Comparison of ENCODE assay signal across 38 mouse cellular contexts in the genomic region with DNA sequence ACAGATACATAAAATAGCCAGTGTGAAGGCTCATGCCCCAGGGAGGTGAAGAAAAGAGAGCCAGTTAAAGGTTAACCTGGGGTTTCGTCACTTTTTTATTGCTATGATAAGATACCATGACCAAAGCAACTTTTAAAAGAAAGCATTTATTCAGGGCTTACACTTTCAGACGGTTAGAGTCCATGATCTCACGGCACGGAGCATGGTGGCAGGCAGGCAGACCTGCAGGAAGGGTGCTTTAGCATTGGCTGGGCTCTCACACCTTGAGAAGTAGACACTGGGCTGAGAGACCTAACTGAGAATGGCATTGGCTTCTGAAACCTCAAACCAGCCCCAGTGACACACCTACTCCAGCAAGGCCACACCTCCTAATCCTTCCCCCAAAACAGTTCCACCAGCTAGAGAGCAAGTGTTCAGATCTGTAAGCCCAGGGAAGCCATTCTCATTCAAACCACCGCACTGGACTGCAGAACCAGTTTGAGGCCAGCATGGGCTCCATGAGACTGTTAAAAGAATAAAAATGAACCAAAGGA. TPM values are rescaled to one million over a fixed set of nuclear protein-coding genes. Genes with fewer than 3 reads are reported as not detected.
A peak's percentile ranks its signal among the peaks of the same experiment; 100 is the strongest.
DNase-seq lines count a peak whose midpoint lies in the region; ATAC-seq and TF ChIP-seq lines count a peak whose summit lies in the region.
"Had no signal": no experiment of that assay in that cellular context is flagged by ENCODE, and none has a peak within 500 bp of the region (broad histone marks: within the 10 kb centered on the region; RNA-seq: fewer than 3 reads in every experiment).

No protein-coding gene starts in this region.

- no peak for TF ChIP-seq CTCF in stomach, postnatal 0 days (IDR thresholded peaks at IDR 0.05; ENCODE audit: low read depth)
- TF ChIP-seq CTCF in small intestine, adult 2 months (IDR thresholded peaks at IDR 0.05; ENCODE audit: extremely low read depth, insufficient read length, insufficient replicate concordance, low read depth, low read length) = no peak
- no peak for TF ChIP-seq CTCF in midbrain, postnatal 0 days (IDR thresholded peaks at IDR 0.05)

- TF ChIP-seq POLR2A in small intestine, adult 2 months (IDR thresholded peaks at IDR 0.05; ENCODE audit: low read depth, low read length) = no peak

- H3K4me3 ChIP-seq in stomach, embryonic 16.5 days (replicated peaks; ENCODE audit: low read length) = no peak overlapping the region
- H3K4me3 ChIP-seq in stomach, postnatal 0 days (ENCODE audit: low read depth, low read length) = no peak overlapping the region
- no peak overlapping the region for H3K4me3 ChIP-seq in intestine, embryonic 15.5 days (replicated peaks)
- H3K4me3 ChIP-seq in small intestine, adult 2 months (ENCODE audit: low read depth, low read length) = no peak overlapping the region
- no peak overlapping the region for H3K4me3 ChIP-seq in midbrain, postnatal 0 days (ENCODE audit: low read depth, low read length)
- H3K4me3 ChIP-seq: forebrain, embryonic 10.5 days; forebrain, embryonic 13.5 days; heart, adult 2 months; hindbrain, embryonic 12.5 days; hindbrain, embryonic 15.5 days had no signal

- ATAC-seq in stomach, embryonic 16.5 days (ENCODE audit: insufficient read depth, low FRiP score) = peak; percentile 37; the same call in 1 of the 2 replicates
- no peak for ATAC-seq in stomach, postnatal 0 days (ENCODE audit: low FRiP score, low TSS enrichment)
- peak; percentile 90 for ATAC-seq in intestine, embryonic 15.5 days
- ATAC-seq in midbrain, postnatal 0 days (ENCODE audit: low FRiP score) = no peak
- ATAC-seq: activated CD4-positive, CD25-positive, alpha-beta regulatory T cell, adult 4 months; CD4-positive, CD25-positive, alpha-beta regulatory T cell, adult 4 months; forebrain, embryonic 13.5 days; forebrain, embryonic 16.5 days; Patski had no signal

- no peak for TF ChIP-seq EP300 in stomach, postnatal 0 days (optimal IDR thresholded peaks at IDR 0.05)

- H3K36me3 ChIP-seq in stomach, embryonic 16.5 days (ENCODE audit: control insufficient read depth, insufficient read depth, low read length) = no peaks in the 10 kb centered on the region
- no peaks in the 10 kb centered on the region for H3K36me3 ChIP-seq in stomach, postnatal 0 days (ENCODE audit: control insufficient read depth, insufficient read depth, low read length)
- no peaks in the 10 kb centered on the region for H3K36me3 ChIP-seq in intestine, embryonic 15.5 days
- H3K36me3 ChIP-seq in small intestine, adult 2 months (ENCODE audit: control insufficient read depth, insufficient read depth, low read length) = no peaks in the 10 kb centered on the region
- H3K36me3 ChIP-seq in midbrain, postnatal 0 days (ENCODE audit: insufficient read depth, low read length) = no peaks in the 10 kb centered on the region
- H3K36me3 ChIP-seq: forebrain, embryonic 10.5 days; G1E; hindbrain, embryonic 12.5 days; hindbrain, embryonic 15.5 days had no signal

- H3K9me3 ChIP-seq in stomach, embryonic 16.5 days (replicated peaks; ENCODE audit: control insufficient read depth, low read length) = no peaks in the 10 kb centered on the region
- H3K9me3 ChIP-seq in stomach, postnatal 0 days (ENCODE audit: control insufficient read depth, low read length) = no peaks in the 10 kb centered on the region
- H3K9me3 ChIP-seq in intestine, embryonic 15.5 days = no peaks in the 10 kb centered on the region
- no peaks in the 10 kb centered on the region for H3K9me3 ChIP-seq in midbrain, postnatal 0 days (ENCODE audit: low read length)
- H3K9me3 ChIP-seq: forebrain, embryonic 10.5 days; forebrain, embryonic 13.5 days; G1E; hindbrain, embryonic 12.5 days; hindbrain, embryonic 15.5 days had no signal

- DNase-seq in stomach, postnatal 0 days (ENCODE audit: low spot score) = no peak
- peak; percentile 93 for DNase-seq in R1 (ENCODE audit: low read depth, low spot score)
- no peak for DNase-seq in midbrain, postnatal 0 days (ENCODE audit: low spot score)
- no peak for DNase-seq in thymus, postnatal 4 days
- DNase-seq in right cerebral cortex, adult 18-20 months = no peak
- DNase-seq: adrenal gland, adult 8-10 months; adrenal gland, postnatal 25 days; cerebellum, adult 11-12 months; cerebellum, adult 8-10 months; cerebellum, postnatal 10 days; cerebellum, postnatal 36 days; gastrocnemius, postnatal 10 days; gastrocnemius, postnatal 36 days; heart, adult 2 months had no signal

- WGBS in stomach, embryonic 16.5 days = 75% methylated on average over 5 of the region's 5 CpGs
- WGBS in stomach, postnatal 0 days = 67% methylated on average over 5 of the region's 5 CpGs
- WGBS in intestine, embryonic 15.5 days = 70% methylated on average over 5 of the region's 5 CpGs
- WGBS in small intestine, adult 2 months = 37% methylated on average over 5 of the region's 5 CpGs
- WGBS in midbrain, postnatal 0 days = 88% methylated on average over 5 of the region's 5 CpGs

- no peak overlapping the region for H3K27ac ChIP-seq in stomach, embryonic 16.5 days (ENCODE audit: low read length)
- H3K27ac ChIP-seq in stomach, postnatal 0 days (replicated peaks) = no peak overlapping the region
- peak overlapping the region; percentile 37; the same call in 1 of the 2 replicates for H3K27ac ChIP-seq in intestine, embryonic 15.5 days
- H3K27ac ChIP-seq in small intestine, adult 2 months (ENCODE audit: insufficient read depth, low read depth, low read length) = peak overlapping the region; percentile 65
- H3K27ac ChIP-seq in midbrain, postnatal 0 days (ENCODE audit: low read depth, low read length) = no peak overlapping the region
- H3K27ac ChIP-seq: forebrain, embryonic 10.5 days; forebrain, embryonic 13.5 days; heart, adult 2 months; hindbrain, embryonic 12.5 days; hindbrain, embryonic 15.5 days had no signal

- no peaks in the 10 kb centered on the region for H3K27me3 ChIP-seq in stomach, embryonic 16.5 days (ENCODE audit: control insufficient read depth, insufficient read depth, low read length)
- H3K27me3 ChIP-seq in stomach, postnatal 0 days (ENCODE audit: control insufficient read depth, insufficient read depth, low read length) = no peaks in the 10 kb centered on the region
- no peaks in the 10 kb centered on the region for H3K27me3 ChIP-seq in intestine, embryonic 15.5 days (replicated peaks)
- no peaks in the 10 kb centered on the region for H3K27me3 ChIP-seq in small intestine, adult 2 months (ENCODE audit: control insufficient read depth, insufficient read depth, low read length)
- no peaks in the 10 kb centered on the region for H3K27me3 ChIP-seq in midbrain, postnatal 0 days (ENCODE audit: insufficient read depth, low read length)
- H3K27me3 ChIP-seq: forebrain, embryonic 13.5 days; hindbrain, embryonic 12.5 days; hindbrain, embryonic 15.5 days; Patski had no signal

- no peaks in the 10 kb centered on the region for H3K4me1 ChIP-seq in stomach, embryonic 16.5 days (ENCODE audit: control insufficient read depth, insufficient read depth, low read length)
- H3K4me1 ChIP-seq in stomach, postnatal 0 days (replicated peaks; ENCODE audit: control insufficient read depth, insufficient read depth) = no peaks in the 10 kb centered on the region
- H3K4me1 ChIP-seq in intestine, embryonic 15.5 days (replicated peaks) = no peaks in the 10 kb centered on the region; the same call in 1 of the 2 replicates
- H3K4me1 ChIP-seq in small intestine, adult 2 months (ENCODE audit: control insufficient read depth, insufficient read depth, insufficient read length, low read length) = peaks cover 19% of the 10 kb centered on the region
- no peaks in the 10 kb centered on the region for H3K4me1 ChIP-seq in midbrain, postnatal 0 days (ENCODE audit: insufficient read depth, low read length)
- H3K4me1 ChIP-seq: forebrain, embryonic 10.5 days; forebrain, embryonic 13.5 days; hindbrain, embryonic 12.5 days; hindbrain, embryonic 15.5 days had no signal

- H3K4me2 ChIP-seq in stomach, embryonic 16.5 days (ENCODE audit: low read depth, low read length) = no peak overlapping the region
- H3K4me2 ChIP-seq in stomach, postnatal 0 days (replicated peaks; ENCODE audit: low read depth) = no peak overlapping the region
- no peak overlapping the region for H3K4me2 ChIP-seq in intestine, embryonic 15.5 days (replicated peaks)
- no peak overlapping the region for H3K4me2 ChIP-seq in midbrain, postnatal 0 days (ENCODE audit: low read depth, low read length, poor library complexity, severe bottlenecking)
- H3K4me2 ChIP-seq: forebrain, embryonic 13.5 days; heart, embryonic 11.5 days; hindbrain, embryonic 12.5 days; hindbrain, embryonic 15.5 days had no signal

- H3K9ac ChIP-seq in stomach, embryonic 16.5 days (ENCODE audit: low read length) = no peak overlapping the region
- no peak overlapping the region for H3K9ac ChIP-seq in stomach, postnatal 0 days (ENCODE audit: low read length)
- H3K9ac ChIP-seq in intestine, embryonic 15.5 days = no peak overlapping the region
- no peak overlapping the region for H3K9ac ChIP-seq in midbrain, postnatal 0 days (replicated peaks; ENCODE audit: low read length, poor library complexity, severe bottlenecking)
- H3K9ac ChIP-seq: forebrain, embryonic 13.5 days; hindbrain, embryonic 12.5 days; hindbrain, embryonic 15.5 days had no signal

RNA-seq across cellular contexts. Expression of gene Prss22, which starts 16.6 kb away (rescaled TPM):
- 4.2 and 6.7 TPM in 2 replicates for polyA plus RNA-seq in stomach, embryonic 16.5 days (2015; fragmentation: Nextera tagmentation; extraction: Ambion mirVana)
- 3.4 and 4.8 TPM in 2 replicates for polyA plus RNA-seq in stomach, postnatal 0 days (2015; fragmentation: Nextera tagmentation; extraction: Ambion mirVana)
- not detected in 2 replicates for polyA plus RNA-seq in intestine, embryonic 15.5 days (2015; fragmentation: Nextera tagmentation; extraction: Ambion mirVana)
- polyA plus RNA-seq in small intestine, adult 2 months (2012; rRNA removed) = 0.06 and 0.25 TPM in 2 replicates
- total RNA-seq in midbrain, postnatal 0 days (2014; rRNA removed) = not detected in 2 replicates
- polyA plus RNA-seq in midbrain, postnatal 0 days (2015; fragmentation: Nextera tagmentation; extraction: Ambion mirVana) = 0.17 TPM in 1 of 2 replicates, not detected in the other
- total RNA-seq: adrenal gland, adult 8-10 months; adrenal gland, postnatal 25 days; G1E; gastrocnemius, adult 18-20 months; gastrocnemius, postnatal 10 days; gastrocnemius, postnatal 36 days; granulocyte monocyte progenitor cell, adult 5-6 weeks; heart, adult 2 months; heart, postnatal 25 days; hematopoietic stem cell, adult 5-6 weeks had no signal
- polyA plus RNA-seq: activated CD4-positive, CD25-positive, alpha-beta regulatory T cell, adult 4 months; brain, embryonic 14.5 days; CD4-positive, CD25-positive, alpha-beta regulatory T cell, adult 4 months; forebrain, embryonic 13.5 days; forebrain, embryonic 16.5 days; G1E; heart, adult 2 months; heart, embryonic 11.5 days; heart, embryonic 14.5 days; heart, postnatal 0 days; hindbrain, embryonic 15.5 days had no signal

RNA-seq across cellular contexts. Expression of gene Prss27, which starts 23.4 kb away (rescaled TPM):
- 19.0 and 30.0 TPM in 2 replicates for polyA plus RNA-seq in stomach, embryonic 16.5 days (2015; fragmentation: Nextera tagmentation; extraction: Ambion mirVana)
- polyA plus RNA-seq in stomach, postnatal 0 days (2015; fragmentation: Nextera tagmentation; extraction: Ambion mirVana) = 40.8 and 47.1 TPM in 2 replicates
- polyA plus RNA-seq in intestine, embryonic 15.5 days (2015; fragmentation: Nextera tagmentation; extraction: Ambion mirVana) = 0.11 and 0.18 TPM in 2 replicates
- 3.9 and 4.0 TPM in 2 replicates for polyA plus RNA-seq in small intestine, adult 2 months (2012; rRNA removed)
- not detected in 2 replicates for total RNA-seq in midbrain, postnatal 0 days (2014; rRNA removed)
- not detected in 2 replicates for polyA plus RNA-seq in midbrain, postnatal 0 days (2015; fragmentation: Nextera tagmentation; extraction: Ambion mirVana)
- total RNA-seq: G1E; gastrocnemius, adult 18-20 months; gastrocnemius, postnatal 10 days; gastrocnemius, postnatal 36 days; granulocyte monocyte progenitor cell, adult 5-6 weeks; heart, adult 2 months; heart, postnatal 25 days; hematopoietic stem cell, adult 5-6 weeks had no signal
- polyA plus RNA-seq: activated CD4-positive, CD25-positive, alpha-beta regulatory T cell, adult 4 months; brain, embryonic 14.5 days; CD4-positive, CD25-positive, alpha-beta regulatory T cell, adult 4 months; cortical plate, adult 2 months; embryonic facial prominence, embryonic 11.5 days; G1E; heart, adult 2 months; heart, embryonic 14.5 days; heart, postnatal 0 days had no signal

RNA-seq across cellular contexts. Expression of gene Prss30, which starts 34.1 kb away (rescaled TPM):
- 0.18 and 0.21 TPM in 2 replicates for polyA plus RNA-seq in stomach, embryonic 16.5 days (2015; fragmentation: Nextera tagmentation; extraction: Ambion mirVana)
- 0.08 and 0.11 TPM in 2 replicates for polyA plus RNA-seq in stomach, postnatal 0 days (2015; fragmentation: Nextera tagmentation; extraction: Ambion mirVana)
- polyA plus RNA-seq in intestine, embryonic 15.5 days (2015; fragmentation: Nextera tagmentation; extraction: Ambion mirVana) = 1.4 and 2.2 TPM in 2 replicates
- 22.9 and 150 TPM in 2 replicates for polyA plus RNA-seq in small intestine, adult 2 months (2012; rRNA removed)
- total RNA-seq in midbrain, postnatal 0 days (2014; rRNA removed) = 1.8 TPM in 1 of 2 replicates, not detected in the other
- polyA plus RNA-seq in midbrain, postnatal 0 days (2015; fragmentation: Nextera tagmentation; extraction: Ambion mirVana) = 0.15 and 0.17 TPM in 2 replicates
- total RNA-seq: G1E; gastrocnemius, adult 18-20 months; gastrocnemius, postnatal 10 days; gastrocnemius, postnatal 36 days; granulocyte monocyte progenitor cell, adult 5-6 weeks; heart, adult 2 months; heart, postnatal 25 days; hematopoietic stem cell, adult 5-6 weeks had no signal
- polyA plus RNA-seq: CD4-positive, CD25-positive, alpha-beta regulatory T cell, adult 4 months; embryonic facial prominence, embryonic 11.5 days; embryonic facial prominence, embryonic 14.5 days; forebrain, embryonic 10.5 days; forebrain, embryonic 13.5 days; G1E; heart, embryonic 11.5 days; heart, postnatal 0 days; hindbrain, embryonic 12.5 days; hindbrain, embryonic 15.5 days had no signal

RNA-seq across cellular contexts. Expression of gene Kctd5, which starts 58.8 kb away (rescaled TPM):
- polyA plus RNA-seq in stomach, embryonic 16.5 days (2015; fragmentation: Nextera tagmentation; extraction: Ambion mirVana) = 54.8 and 56.2 TPM in 2 replicates
- 44.7 and 45.6 TPM in 2 replicates for polyA plus RNA-seq in stomach, postnatal 0 days (2015; fragmentation: Nextera tagmentation; extraction: Ambion mirVana)
- 64.5 and 66.6 TPM in 2 replicates for polyA plus RNA-seq in intestine, embryonic 15.5 days (2015; fragmentation: Nextera tagmentation; extraction: Ambion mirVana)
- 51.8 and 74.6 TPM in 2 replicates for polyA plus RNA-seq in small intestine, adult 2 months (2012; rRNA removed)
- total RNA-seq in midbrain, postnatal 0 days (2014; rRNA removed) = 92.0 and 99.8 TPM in 2 replicates
- 80.2 and 81.3 TPM in 2 replicates for polyA plus RNA-seq in midbrain, postnatal 0 days (2015; fragmentation: Nextera tagmentation; extraction: Ambion mirVana)

RNA-seq across cellular contexts. Expression of gene Sbpl, which starts 59.4 kb away (rescaled TPM):
- not detected in 2 replicates for polyA plus RNA-seq in stomach, embryonic 16.5 days (2015; fragmentation: Nextera tagmentation; extraction: Ambion mirVana)
- not detected in 2 replicates for polyA plus RNA-seq in stomach, postnatal 0 days (2015; fragmentation: Nextera tagmentation; extraction: Ambion mirVana)
- polyA plus RNA-seq in intestine, embryonic 15.5 days (2015; fragmentation: Nextera tagmentation; extraction: Ambion mirVana) = not detected in 2 replicates
- not detected in 2 replicates for polyA plus RNA-seq in small intestine, adult 2 months (2012; rRNA removed)
- total RNA-seq in midbrain, postnatal 0 days (2014; rRNA removed) = not detected in 2 replicates
- not detected in 2 replicates for polyA plus RNA-seq in midbrain, postnatal 0 days (2015; fragmentation: Nextera tagmentation; extraction: Ambion mirVana)
- total RNA-seq: adrenal gland, adult 8-10 months; adrenal gland, postnatal 25 days; G1E; gastrocnemius, adult 18-20 months; gastrocnemius, postnatal 10 days; gastrocnemius, postnatal 36 days; granulocyte monocyte progenitor cell, adult 5-6 weeks; heart, adult 2 months; heart, postnatal 25 days; hematopoietic stem cell, adult 5-6 weeks had no signal
- polyA plus RNA-seq: activated CD4-positive, CD25-positive, alpha-beta regulatory T cell, adult 4 months; brain, embryonic 14.5 days; C2C12; CD4-positive, CD25-positive, alpha-beta regulatory T cell, adult 4 months; cortical plate, adult 2 months; embryonic facial prominence, embryonic 11.5 days; embryonic facial prominence, embryonic 14.5 days; forebrain, embryonic 10.5 days; forebrain, embryonic 13.5 days; forebrain, embryonic 16.5 days; G1E; heart, adult 2 months; heart, embryonic 11.5 days; heart, embryonic 14.5 days; heart, postnatal 0 days; hindbrain, embryonic 12.5 days; hindbrain, embryonic 15.5 days; Patski had no signal

Comparison
In these comparisons a context has a peak if more than half of its experiments do, and no peak if none do; other contexts are left out.
1. ATAC-seq: peak in stomach, embryonic 16.5 days (single experiment) and intestine, embryonic 15.5 days (single experiment); none in stomach, postnatal 0 days (single experiment) and midbrain, postnatal 0 days (single experiment).
2. H3K27ac ChIP-seq: peak in intestine, embryonic 15.5 days (single experiment) and small intestine, adult 2 months (single experiment); none in stomach, embryonic 16.5 days (single experiment), stomach, postnatal 0 days (single experiment) and midbrain, postnatal 0 days (single experiment).